Mouse (Mus musculus) forebrain, embryonic 11.5 days (tissue): ENCODE results near the gene Phf23. TPM values are rescaled to one million over a fixed set of nuclear protein-coding genes. Genes with fewer than 3 reads are reported as not detected.

Experiments
- ATAC-seq: fragments of 200-750 bp; cut with Nextera tagmentation; replicated peaks from 2 replicates; pipeline ENCODE4 v1.8.0; 2017; ENCODE audit warnings: moderate TSS enrichment; ENCODE audit not compliant: low FRiP score
- DNase-seq: peaks from one replicate; pipeline ENCODE4 v3.0.0-alpha.2; 2017; ENCODE audit warnings: low spot score
- H3K27ac ChIP-seq: fragments of 300-500 bp; sonication (generic); 2 replicates; pipeline ENCODE4 v1.5.1; 2014; ENCODE audit warnings: low read depth, low read length
- H3K27me3 ChIP-seq: fragments of 300-500 bp; sonication (generic); 2 replicates; pipeline ENCODE4 v1.6.1; 2014; ENCODE audit warnings: mild to moderate bottlenecking, low read length, mixed read lengths; ENCODE audit not compliant: control insufficient read depth, insufficient read depth
- H3K36me3 ChIP-seq: fragments of 300-500 bp; sonication (generic); 2 replicates; pipeline ENCODE4 v1.6.1; 2014; ENCODE audit warnings: mild to moderate bottlenecking, low read length, moderate library complexity, mixed read lengths; ENCODE audit not compliant: control insufficient read depth, insufficient read depth
- H3K4me1 ChIP-seq: fragments of 300-500 bp; sonication (generic); replicated peaks from 2 replicates; pipeline ENCODE4 v1.6.1; 2014; ENCODE audit warnings: low read length, mixed read lengths; ENCODE audit not compliant: control insufficient read depth, insufficient read depth
- H3K4me2 ChIP-seq: fragments of 300-500 bp; sonication (generic); 2 replicates; pipeline ENCODE4 v1.6.1; 2014; ENCODE audit warnings: low read depth, mild to moderate bottlenecking, low read length, moderate library complexity, mixed read lengths; ENCODE audit not compliant: severe bottlenecking
- H3K4me3 ChIP-seq: fragments of 300-500 bp; sonication (generic); 2 replicates; pipeline ENCODE4 v1.5.1; 2014; ENCODE audit warnings: low read depth, low read length
- H3K9ac ChIP-seq: fragments of 300-500 bp; sonication (generic); 2 replicates; pipeline ENCODE4 v1.6.1; 2014; ENCODE audit warnings: low read length
- H3K9me3 ChIP-seq: fragments of 300-500 bp; sonication (generic); 2 replicates; pipeline ENCODE4 v1.6.1; 2016; ENCODE audit warnings: low read length, mixed read lengths; ENCODE audit not compliant: control insufficient read depth
- WGBS: fragments of 180-500 bp; shearing (Covaris S2); extraction: QIAGEN DNeasy Blood & Tissue Kit; methylation state at CpG from one replicate; pipeline ENCODE4 v1.1.7; 2014; 5-methylcytosine and 5-hydroxymethylcytosine counted together
- microRNA counts: library from miRNA; unstranded; fragments of <30 nt; microRNA quantifications from one replicate; lab custom pipeline; 2015
- microRNA-seq: library from miRNA; unstranded; fragments of <30 nt; microRNA quantifications from one replicate; pipeline ENCODE4, GENCODE M21; 2016; ENCODE audit not compliant: insufficient number of aligned reads
- polyA plus RNA-seq: library from polyadenylated mRNA; unstranded; fragments of >200 nt; fragmentation: Nextera tagmentation; extraction: Ambion mirVana; gene quantifications from 2 replicates; pipeline ENCODE4 v1.2.1, GENCODE M21; 2014

Gene Phf23
- polyA plus RNA-seq, 1 experiment from 2014 or later, result 61.4 TPM

DNA sequence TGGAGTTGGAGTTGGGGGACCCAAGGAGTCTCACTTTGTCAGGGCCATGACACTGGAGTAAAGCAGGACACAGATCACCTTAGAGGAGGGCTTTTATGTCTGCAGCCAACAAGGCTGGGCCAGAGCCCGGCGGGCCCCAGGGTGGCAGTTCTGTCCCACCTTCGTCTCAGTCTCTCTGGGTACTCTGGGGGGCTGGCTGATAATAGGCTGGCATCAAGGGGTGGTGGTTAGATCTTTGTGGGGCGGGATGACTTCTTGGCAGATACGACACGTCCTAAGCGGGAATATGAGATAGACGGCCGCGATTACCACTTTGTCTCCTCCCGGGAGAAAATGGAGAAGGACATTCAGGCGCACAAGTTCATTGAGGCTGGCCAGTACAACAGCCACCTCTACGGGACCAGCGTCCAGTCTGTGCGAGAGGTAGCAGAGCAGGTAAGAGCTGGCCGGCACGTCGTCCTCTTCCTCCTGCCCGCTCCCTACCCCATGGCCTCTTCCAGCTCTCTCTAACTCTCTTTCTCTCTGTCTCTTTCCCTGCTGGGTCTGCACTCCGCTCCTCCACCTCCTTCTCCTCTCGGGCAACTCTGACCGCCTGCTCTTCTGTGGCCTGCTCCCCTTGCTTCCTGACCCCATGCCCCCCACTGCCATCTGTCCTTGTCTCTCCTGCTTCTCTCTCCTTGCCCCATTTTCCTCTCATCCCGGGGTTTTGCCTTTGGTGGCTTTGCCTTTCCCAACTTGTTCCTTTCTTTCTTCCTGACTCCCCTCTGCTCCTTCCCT, 46.9 kb downstream of the Phf23 start:
- no peak overlapping the region for H3K9ac ChIP-seq
- no peak for DNase-seq
- H3K36me3 ChIP-seq, result peaks cover 5% of the 10 kb centered on the region; the same call in 1 of the 2 replicates
- H3K4me1 ChIP-seq, result no peaks in the 10 kb centered on the region
- WGBS, result 89% methylated on average over 23 of the region's 23 CpGs
- H3K9me3 ChIP-seq, result no peaks in the 10 kb centered on the region
- ATAC-seq, result no peak
- no peak overlapping the region for H3K27ac ChIP-seq
- no peak overlapping the region for H3K4me2 ChIP-seq
- H3K4me3 ChIP-seq, result no peak overlapping the region
- H3K27me3 ChIP-seq, result no peaks in the 10 kb centered on the region

DNA sequence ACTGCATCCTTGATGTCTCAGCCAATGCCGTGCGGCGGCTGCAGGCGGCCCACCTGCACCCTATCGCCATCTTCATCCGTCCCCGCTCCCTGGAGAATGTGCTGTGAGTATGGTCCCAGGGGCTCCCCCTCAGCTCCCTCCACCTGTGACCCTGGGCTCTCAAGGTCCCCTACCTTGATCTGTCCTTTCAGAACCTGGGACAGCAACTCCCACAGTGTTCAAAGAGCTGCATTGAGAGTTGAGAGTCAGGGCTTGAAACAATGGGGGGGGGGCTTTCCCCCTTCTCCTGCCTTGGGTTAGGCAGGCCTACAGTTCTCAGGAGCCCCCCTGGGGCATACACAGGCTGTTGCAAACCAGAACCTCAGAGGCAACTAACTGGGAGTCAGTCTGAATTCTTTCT, 48.1 kb downstream of the Phf23 start:
- WGBS, result 87% methylated on average over 7 of the region's 7 CpGs
- H3K9ac ChIP-seq, result no peak overlapping the region
- no peak overlapping the region for H3K27ac ChIP-seq

DNA sequence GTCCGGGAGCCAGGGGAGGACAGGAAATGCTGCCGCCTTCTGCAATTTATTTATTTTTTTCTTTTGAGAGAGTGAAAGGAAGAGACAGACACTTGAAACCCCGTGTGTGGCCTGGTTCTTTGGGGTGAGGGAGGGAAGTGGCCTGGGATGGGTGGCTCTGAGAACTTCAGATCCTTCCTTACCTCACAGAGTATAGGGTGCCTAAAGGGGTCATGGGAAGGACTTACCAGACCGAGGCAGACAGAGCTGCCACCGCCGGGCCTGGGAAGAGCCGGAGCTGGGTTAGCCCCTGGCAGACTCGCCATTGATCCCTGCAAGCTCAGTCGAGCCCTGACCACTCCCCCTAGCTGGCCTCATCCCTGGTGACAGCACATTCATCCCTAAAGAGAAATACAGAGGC, 49.9 kb downstream of the Phf23 start:
- no peak for ATAC-seq
- Histone ChIP-seq H3K27me3 (no peaks in the 10 kb centered on the region), H3K36me3 (no peaks in the 10 kb centered on the region; the same call in 1 of the 2 replicates), H3K9me3 (no peaks in the 10 kb centered on the region), H3K9ac (no peak overlapping the region), H3K4me2 (no peak overlapping the region), H3K4me3 (no peak overlapping the region), H3K4me1 (no peaks in the 10 kb centered on the region), H3K27ac (no peak overlapping the region)
- DNase-seq, result no peak
- 51% methylated on average over 9 of the region's 9 CpGs for WGBS

More for the DNA sequence above, 48.1 kb downstream of the Phf23 start:
- Histone ChIP-seq H3K9me3 (no peaks in the 10 kb centered on the region), H3K4me2 (no peak overlapping the region), H3K36me3 (peaks cover 5% of the 10 kb centered on the region; the same call in 1 of the 2 replicates), H3K4me3 (no peak overlapping the region), H3K4me1 (no peaks in the 10 kb centered on the region), H3K27me3 (no peaks in the 10 kb centered on the region)
- no peak for ATAC-seq
- no peak for DNase-seq

DNA sequence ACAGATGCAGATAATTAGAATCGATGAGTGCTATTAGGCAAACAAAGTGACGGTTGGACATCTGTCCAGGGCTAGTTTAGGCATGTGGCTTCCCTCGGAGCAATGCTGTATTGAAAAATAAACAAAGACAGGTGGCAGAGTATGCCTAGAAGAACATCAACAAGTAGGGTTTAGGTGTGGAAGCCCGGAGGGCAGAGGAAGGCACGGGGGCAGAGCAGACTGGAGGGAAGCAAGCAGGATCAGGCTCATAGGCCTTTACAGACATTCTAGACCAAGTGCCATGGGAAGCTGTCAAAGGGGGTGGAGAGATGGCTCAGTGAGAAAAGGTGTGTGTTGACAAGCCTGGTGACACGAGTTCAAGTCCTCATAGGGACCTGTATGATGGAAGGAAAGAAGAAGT, 53.8 kb downstream of the Phf23 start:
- H3K4me1 ChIP-seq, result no peaks in the 10 kb centered on the region
- no peak for ATAC-seq
- no peak overlapping the region for H3K9ac ChIP-seq
- no peaks in the 10 kb centered on the region for H3K9me3 ChIP-seq
- no peak overlapping the region for H3K4me2 ChIP-seq
- no peak overlapping the region for H3K4me3 ChIP-seq
- no peaks in the 10 kb centered on the region for H3K27me3 ChIP-seq
- WGBS, result 74% methylated on average over 6 of the region's 6 CpGs
- no peak overlapping the region for H3K27ac ChIP-seq
- no peak for DNase-seq
- no peaks in the 10 kb centered on the region; the same call in 1 of the 2 replicates for H3K36me3 ChIP-seq

MicroRNAs encoded within 50 kb of the gene (microRNA counts, 519-probe panel; counts per million panel counts)
- microRNA mmu-miR-324-3p (lab: Ali Mortazavi, UCI) (31.2 counts per million), microRNA mmu-miR-324-5p (lab: Ali Mortazavi, UCI) (5,137 counts per million, percentile 60 among the panel's probes with 10 or more counts)

Small RNAs within 50 kb of the gene (microRNA-seq; reads per million reads assigned to microRNA genes)
- gene Gm44349, result not detected
- gene Mir324, result 7,311 reads per million, percentile 89 among the genes with 10 or more reads in this experiment

Other genes starting within 250 kb of the Phf23 start
- 61.2 and 65.7 TPM in 2 replicates for gene Polr2a, start 237.1 kb upstream of the Phf23 start, polyA plus RNA-seq
- not detected in 2 replicates for gene Slc35g3, start 233.8 kb upstream of the Phf23 start, polyA plus RNA-seq
- gene Zbtb4, start 229.9 kb upstream of the Phf23 start, polyA plus RNA-seq, result 1.1 and 1.4 TPM in 2 replicates
- gene Chrnb1, start 199.8 kb upstream of the Phf23 start, polyA plus RNA-seq, result 0.73 and 1.1 TPM in 2 replicates
- 1.3 and 1.7 TPM in 2 replicates for gene Fgf11, start 193.9 kb upstream of the Phf23 start, polyA plus RNA-seq
- gene Tmem102, start 190.2 kb upstream of the Phf23 start, polyA plus RNA-seq, result 0.32 and 0.65 TPM in 2 replicates
- gene Gm39566, start 180.5 kb upstream of the Phf23 start, polyA plus RNA-seq, result not detected in 2 replicates
- gene Spem2, start 177.3 kb upstream of the Phf23 start, polyA plus RNA-seq, result not detected in 2 replicates
- 0.53 TPM in 1 of 2 replicates, not detected in the other for gene Spem1, start 173.6 kb upstream of the Phf23 start, polyA plus RNA-seq
- gene Nlgn2, start 158.0 kb upstream of the Phf23 start, polyA plus RNA-seq, result 11.0 and 11.1 TPM in 2 replicates
- gene Tmem256, start 157.3 kb upstream of the Phf23 start, polyA plus RNA-seq, result 250 and 283 TPM in 2 replicates
- gene Plscr3, start 149.4 kb upstream of the Phf23 start, polyA plus RNA-seq, result 64.6 and 71.9 TPM in 2 replicates
- 0.73 TPM in 2 replicates for gene Tnk1, start 137.0 kb upstream of the Phf23 start, polyA plus RNA-seq
- 0.40 TPM in 1 of 2 replicates, not detected in the other for gene Tmem95, start 117.8 kb upstream of the Phf23 start, polyA plus RNA-seq
- gene Kctd11, start 114.4 kb upstream of the Phf23 start, polyA plus RNA-seq, result 2.9 and 3.0 TPM in 2 replicates
- gene Acap1, start 100.2 kb upstream of the Phf23 start, polyA plus RNA-seq, result 0.52 and 0.75 TPM in 2 replicates
- gene 2810408A11Rik, start 94.8 kb upstream of the Phf23 start, polyA plus RNA-seq, result 17.2 and 17.6 TPM in 2 replicates
- gene Neurl4, start 94.7 kb upstream of the Phf23 start, polyA plus RNA-seq, result 16.4 and 23.0 TPM in 2 replicates
- 99.2 and 106 TPM in 2 replicates for gene Gps2, start 81.9 kb upstream of the Phf23 start, polyA plus RNA-seq
- 2,045 and 2,063 TPM in 2 replicates for gene Eif5a, start 73.8 kb upstream of the Phf23 start, polyA plus RNA-seq
- 7.1 and 10.1 TPM in 2 replicates for gene Ybx2, start 60.0 kb upstream of the Phf23 start, polyA plus RNA-seq
- 13.7 and 14.8 TPM in 2 replicates for gene Slc2a4, start 47.6 kb upstream of the Phf23 start, polyA plus RNA-seq
- 3.2 and 6.4 TPM in 2 replicates for gene Cldn7, start 31.0 kb upstream of the Phf23 start, polyA plus RNA-seq
- 20.4 and 28.0 TPM in 2 replicates for gene Ctdnep1, start 14.6 kb upstream of the Phf23 start, polyA plus RNA-seq
- 144 and 156 TPM in 2 replicates for gene Elp5, start 13.3 kb upstream of the Phf23 start, polyA plus RNA-seq
- 472 and 477 TPM in 2 replicates for gene Gabarap, start 4.6 kb upstream of the Phf23 start, polyA plus RNA-seq
- 43.9 and 47.6 TPM in 2 replicates for gene Dvl2, start 4.8 kb downstream of the Phf23 start, polyA plus RNA-seq
- 44.0 and 47.6 TPM in 2 replicates for gene Acadvl, start 19.6 kb downstream of the Phf23 start, polyA plus RNA-seq
- 18.2 and 21.5 TPM in 2 replicates for gene Dlg4, start 21.2 kb downstream of the Phf23 start, polyA plus RNA-seq
- 0.88 and 0.99 TPM in 2 replicates for gene Asgr1, start 58.3 kb downstream of the Phf23 start, polyA plus RNA-seq
- gene Asgr2, start 96.9 kb downstream of the Phf23 start, polyA plus RNA-seq, result not detected in 2 replicates
- gene Mgl2, start 134.6 kb downstream of the Phf23 start, polyA plus RNA-seq, result not detected in 2 replicates
- 0.44 TPM in 1 of 2 replicates, not detected in the other for gene Clec10a, start 160.4 kb downstream of the Phf23 start, polyA plus RNA-seq
- gene Slc16a11, start 217.0 kb downstream of the Phf23 start, polyA plus RNA-seq, result 0.91 and 1.0 TPM in 2 replicates
- 14.6 and 15.8 TPM in 2 replicates for gene Slc16a13, start 225.3 kb downstream of the Phf23 start, polyA plus RNA-seq
- 4.9 and 6.8 TPM in 2 replicates for gene Bcl6b, start 234.0 kb downstream of the Phf23 start, polyA plus RNA-seq
- gene 0610010K14Rik, start 242.1 kb downstream of the Phf23 start, polyA plus RNA-seq, result 202 and 223 TPM in 2 replicates
- gene Gm21988, start 244.1 kb downstream of the Phf23 start, polyA plus RNA-seq, result 9.8 and 9.9 TPM in 2 replicates
- 97.8 and 110 TPM in 2 replicates for gene Rnasek, start 244.1 kb downstream of the Phf23 start, polyA plus RNA-seq